Mouse (Mus musculus) lung, postnatal 0 days (tissue): ENCODE measurements around the gene Tmem132c.

Experiments used
- CTCF ChIP-seq: IDR thresholded peaks from 2 replicates; pipeline ENCODE4 v1.5.1; 2016; ENCODE audit warnings: antibody characterized with exemption, mild to moderate bottlenecking
- EP300 ChIP-seq: IDR thresholded peaks from 2 replicates; pipeline ENCODE4 v1.6.1; 2016; ENCODE audit warnings: antibody characterized with exemption, mild to moderate bottlenecking, control low read depth

DNA sequence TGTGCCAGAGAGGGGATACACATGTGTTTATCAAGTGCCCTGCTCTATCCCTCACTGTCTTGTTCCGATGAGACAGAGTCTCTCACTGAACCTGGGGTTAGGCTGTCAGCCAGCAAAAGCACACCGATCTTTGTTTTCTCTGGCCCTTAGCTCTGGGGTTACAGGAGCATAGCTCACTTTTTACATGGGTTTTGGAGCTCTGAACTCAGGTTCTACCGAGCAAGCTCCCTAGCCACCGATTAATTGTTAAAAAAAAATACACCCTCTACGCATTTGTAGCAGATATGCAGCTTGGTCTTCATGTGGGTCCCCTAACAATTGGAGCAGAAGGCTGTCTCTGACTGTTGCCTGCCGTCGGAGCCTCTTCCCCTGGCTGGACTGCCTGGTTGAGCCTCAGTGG is 50.0 kb downstream of the Tmem132c start:
- no peak for TF ChIP-seq EP300
- no peak for TF ChIP-seq CTCF
